Mouse (Mus musculus) layer of hippocampus, postnatal 25 days (tissue): Measurements from ENCODE around the gene Mark2. TPM values are rescaled to one million over a fixed set of nuclear protein-coding genes. Genes with fewer than 3 reads are reported as not detected.

Experiments used
- DNase-seq, 2 experiments: peaks; one replicate each; pipeline ENCODE4 v3.0.0; 2022; ENCODE audit warnings: mixed read lengths in 2 of 2, low spot score in 1 of 2; ENCODE audit errors: extremely low spot score in 1 of 2
- total RNA-seq, 2 experiments: library from RNA; stranded (reverse); gene quantifications; 2 replicates each; pipeline ENCODE4 v1.2.3; 2021

The Mark2 gene
- total RNA-seq, 2 experiments from 2014 or later: 102 to 130 TPM

DNA sequence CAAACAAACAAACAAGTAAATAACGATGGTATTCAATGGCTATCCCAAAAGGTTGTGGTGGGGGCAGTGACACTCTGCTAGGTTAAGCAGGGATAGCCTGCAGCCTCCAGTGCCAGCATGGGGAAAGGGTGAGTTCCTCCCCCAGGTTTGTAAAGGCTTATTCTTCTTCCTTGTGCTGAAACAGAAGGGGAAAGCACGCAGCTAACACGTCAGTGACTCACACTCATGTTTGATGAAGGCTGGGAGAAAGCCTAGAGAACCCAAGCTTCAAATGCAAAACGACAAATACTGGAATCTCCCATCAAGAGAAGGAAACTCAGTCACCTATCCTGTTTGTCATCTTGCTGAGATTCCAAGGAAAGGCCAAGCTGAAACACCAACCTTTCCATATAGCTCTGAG, 6.0 kb downstream of the Mark2 start:
- no peak for DNase-seq

- DNase-seq: no peak
These were observed 7.6 kb downstream of the Mark2 start for GRCm38 (mm10) chr19:7334049-7334448.

- DNase-seq: no peak
These were observed 20.3 kb downstream of the Mark2 start for GRCm38 (mm10) chr19:7321391-7321790.

DNA sequence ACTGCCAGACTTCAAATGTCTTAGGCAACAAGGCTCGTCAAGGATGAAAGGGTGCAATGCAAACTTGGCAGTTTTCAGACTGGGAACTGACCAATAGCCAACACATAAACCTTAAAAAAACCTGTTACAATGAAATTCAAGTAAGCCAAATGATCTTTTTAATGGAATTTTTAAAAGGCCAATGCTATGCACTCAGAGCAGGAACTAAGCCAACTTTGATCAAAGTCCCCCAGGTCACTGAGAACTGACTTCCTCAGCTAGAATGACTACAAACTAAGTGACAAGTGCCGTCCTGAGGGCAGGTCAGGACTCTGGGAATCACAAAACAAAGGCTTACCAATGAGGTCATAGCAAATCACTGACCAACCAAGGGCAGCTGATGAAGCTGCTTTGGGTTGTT, 21.5 kb downstream of the Mark2 start:
- DNase-seq: no peak

GRCm38 (mm10) chr19:7317716-7318115, 23.9 kb downstream of the Mark2 start:
- no peak for DNase-seq

GRCm38 (mm10) chr19:7316822-7317221, 24.8 kb downstream of the Mark2 start:
- no peak for DNase-seq

- DNase-seq: no peak
These were observed 26.1 kb downstream of the Mark2 start for GRCm38 (mm10) chr19:7315587-7315984.

DNA sequence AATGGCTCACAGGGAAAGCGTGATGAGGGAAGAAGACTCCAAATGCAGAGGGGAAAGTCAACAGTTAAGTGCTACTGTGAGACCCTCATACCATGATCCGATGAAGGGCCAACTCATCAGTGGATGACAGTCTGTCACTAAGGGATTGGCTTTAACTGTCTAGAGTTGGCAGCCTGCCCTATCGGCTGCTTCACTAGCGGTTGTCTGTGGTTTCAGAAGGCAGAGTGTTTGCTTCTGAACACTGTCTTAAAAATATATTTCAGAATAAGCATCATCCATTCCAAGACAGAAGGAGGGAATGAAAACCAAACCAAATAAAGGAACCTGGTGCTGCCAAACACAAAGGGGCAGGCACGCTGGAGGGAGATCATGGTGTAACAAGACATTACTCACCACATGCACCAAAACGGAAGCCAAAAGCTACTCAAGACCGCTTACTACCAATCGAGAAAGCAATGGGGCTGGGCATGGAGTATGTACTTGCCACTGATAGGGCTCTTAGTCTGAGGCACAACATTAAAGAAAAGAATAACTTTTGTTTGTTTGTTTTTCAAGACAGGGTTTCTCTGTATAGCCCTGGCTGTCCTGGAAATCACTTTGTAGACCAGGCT, 26.6 kb downstream of the Mark2 start:
- DNase-seq: peak in 1 of 2 experiments; percentile 51

DNA sequence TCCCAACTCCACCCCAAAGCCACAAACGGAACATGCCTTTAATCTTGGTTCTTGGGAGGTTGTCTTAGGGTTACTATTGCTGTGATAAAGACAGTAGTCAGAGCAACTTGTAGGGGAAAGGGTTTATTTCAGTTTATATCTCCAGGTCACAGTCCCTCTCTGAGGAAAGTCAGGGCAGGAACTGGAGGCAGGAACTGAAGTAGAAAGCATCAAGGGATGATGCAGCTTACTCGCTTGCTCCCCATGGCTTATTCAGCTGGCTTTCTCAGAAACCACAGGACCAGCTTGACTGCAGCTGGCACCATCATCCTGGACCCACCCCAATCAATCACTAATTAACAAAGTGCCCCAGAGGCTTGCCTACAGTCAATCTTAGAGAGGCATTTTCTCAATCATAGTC, 28.0 kb downstream of the Mark2 start:
- no peak for DNase-seq

GRCm38 (mm10) chr19:7311306-7311705, 30.4 kb downstream of the Mark2 start:
- DNase-seq: no peak

GRCm38 (mm10) chr19:7310704-7311103, 31.0 kb downstream of the Mark2 start:
- DNase-seq: no peak

DNA sequence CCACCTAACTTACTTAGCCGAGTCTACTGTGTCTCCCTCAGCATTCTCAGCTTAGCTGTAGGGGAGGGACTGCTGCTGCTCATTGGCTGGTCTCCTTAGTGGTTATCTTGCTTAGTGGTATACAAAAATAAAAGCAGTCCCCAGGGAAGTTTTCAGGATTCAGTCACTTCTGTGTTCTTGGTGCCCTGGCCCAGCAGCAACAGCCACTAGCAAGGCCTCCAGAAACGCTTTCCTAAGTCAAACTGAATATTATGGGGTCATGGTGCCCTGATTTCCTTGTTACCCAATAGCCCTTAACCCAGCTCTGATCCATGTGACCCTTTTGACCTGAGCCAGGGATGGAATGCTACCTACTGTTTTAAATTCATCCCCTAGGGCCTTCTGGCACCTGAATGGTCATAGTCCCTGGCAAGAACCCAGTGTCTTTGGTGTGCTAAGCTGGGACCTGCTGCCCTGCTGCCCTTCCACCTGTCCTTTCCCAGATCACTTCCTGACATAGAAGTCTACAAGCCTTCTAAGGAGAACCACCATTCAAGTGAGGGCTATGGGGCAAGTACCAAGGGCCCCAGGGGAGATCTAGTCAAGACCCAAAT, 31.8 kb downstream of the Mark2 start:
- no peak for DNase-seq

- DNase-seq: no peak
These were observed 33.5 kb downstream of the Mark2 start for GRCm38 (mm10) chr19:7307995-7308770.

DNA sequence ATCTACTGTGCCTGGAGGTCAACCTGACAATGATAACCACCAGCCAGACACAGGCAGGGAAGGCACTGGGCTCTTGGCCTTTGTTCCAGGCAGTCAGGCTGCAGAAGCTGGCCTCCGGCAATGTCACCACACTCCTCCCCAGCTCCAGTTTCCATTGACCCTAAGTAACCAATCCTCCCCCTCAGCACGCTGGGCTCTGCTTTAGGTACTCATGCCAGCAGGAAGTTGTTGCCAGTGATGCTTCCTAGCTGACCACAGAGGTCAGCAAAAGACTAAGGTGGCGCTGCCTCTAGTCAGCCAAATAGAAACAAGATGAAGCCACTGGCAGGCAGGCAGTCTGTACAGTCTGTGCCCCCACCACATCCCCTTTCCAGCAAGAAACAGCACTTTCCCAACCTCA, 34.7 kb downstream of the Mark2 start:
- DNase-seq: no peak

DNA sequence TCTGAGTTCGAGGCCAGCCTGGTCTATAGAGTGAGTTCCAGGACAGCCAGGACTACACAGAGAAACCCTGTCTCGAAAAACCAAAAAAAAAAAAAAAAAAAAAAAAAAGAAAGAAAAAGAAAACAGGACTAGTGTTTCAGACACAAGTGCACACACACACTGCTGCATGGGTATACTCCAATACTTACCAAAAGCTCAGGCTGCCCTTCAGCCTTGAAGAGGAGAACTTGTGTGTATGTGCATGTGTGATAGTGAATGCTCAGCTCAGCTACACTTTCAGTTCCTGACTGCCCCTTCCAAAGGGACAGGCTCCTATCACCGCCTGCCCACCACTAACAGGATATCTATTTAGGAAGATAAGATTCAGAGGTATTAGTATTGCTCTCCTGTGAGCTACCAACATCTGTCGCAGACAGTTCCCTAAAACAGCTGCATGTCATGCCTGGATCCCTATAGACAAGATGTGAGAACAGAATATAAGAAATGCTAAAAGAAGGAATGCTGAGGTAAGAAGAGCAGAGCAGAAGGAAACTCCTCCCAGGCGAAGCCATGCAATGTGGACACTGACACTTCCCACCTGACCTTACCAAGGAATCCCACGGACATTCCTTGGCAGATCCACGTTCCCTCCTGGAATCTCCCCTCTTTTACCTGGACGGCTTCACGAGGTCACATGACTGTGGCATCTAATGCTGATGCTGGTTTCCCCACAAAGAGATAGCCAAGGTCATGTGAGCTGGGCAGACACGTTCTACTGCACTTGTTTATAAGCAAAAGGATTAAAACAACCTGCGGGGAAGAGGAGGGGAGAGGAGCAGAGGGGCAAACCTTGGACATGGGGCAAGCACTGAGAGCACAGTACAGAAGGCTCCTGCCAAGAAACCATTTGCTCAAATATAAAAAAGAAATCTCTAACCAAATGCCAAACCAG, 36.0 kb downstream of the Mark2 start:
- no peak for DNase-seq

DNA sequence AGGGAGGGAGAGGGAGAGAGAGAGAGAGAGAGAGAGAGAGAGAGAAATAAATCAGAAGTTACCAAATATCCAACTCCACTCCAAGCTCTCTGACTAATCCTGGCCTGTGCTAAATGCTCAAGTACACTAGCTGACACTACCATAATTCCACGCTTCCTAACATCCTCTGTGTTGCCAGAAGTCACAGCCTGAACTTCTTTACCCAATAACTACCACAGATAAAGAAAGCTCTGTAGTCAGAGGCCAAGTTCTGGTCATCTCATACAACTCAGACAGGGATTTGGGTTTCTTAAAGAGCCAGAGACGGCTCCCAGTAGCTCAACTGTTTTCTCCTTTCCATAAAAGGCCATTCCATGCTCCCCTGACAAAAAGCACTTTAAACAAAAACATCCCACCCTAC, 36.9 kb downstream of the Mark2 start:
- no peak for DNase-seq

DNA sequence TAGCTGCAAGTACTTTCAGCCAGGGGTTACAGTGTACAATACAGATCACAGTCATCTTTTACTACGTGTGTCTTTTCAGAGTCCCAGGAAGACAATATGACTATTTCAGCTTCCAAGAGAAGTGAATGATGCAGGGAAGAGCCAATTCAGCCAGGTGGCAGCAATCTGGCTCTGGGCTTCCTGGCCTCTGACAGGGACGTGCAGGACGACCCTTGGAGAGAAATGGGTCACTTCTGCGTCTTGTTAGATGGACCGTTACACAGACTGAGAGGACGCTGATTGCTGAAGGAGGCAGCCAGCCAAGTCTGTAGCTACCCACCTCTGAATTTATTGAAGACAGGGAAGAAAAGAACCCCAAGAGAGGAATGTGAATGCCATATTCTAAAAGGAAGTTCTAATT, 37.9 kb downstream of the Mark2 start:
- DNase-seq: no peak

DNA sequence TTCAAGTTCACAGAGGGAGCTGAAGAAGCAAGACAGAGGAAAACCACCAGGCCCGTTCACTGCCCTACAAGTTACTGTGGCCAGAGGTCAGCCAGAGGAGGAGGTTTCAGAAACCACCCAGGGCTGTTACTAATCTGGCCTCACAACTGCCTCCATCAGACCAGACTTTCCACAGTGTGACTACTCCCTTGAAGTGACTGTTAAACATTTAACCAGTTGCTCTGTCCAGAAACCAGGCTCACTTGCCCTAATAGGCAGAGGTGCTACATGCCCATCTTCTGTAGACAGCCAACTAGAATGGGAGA, 39.2 kb downstream of the Mark2 start:
- DNase-seq: no peak

DNA sequence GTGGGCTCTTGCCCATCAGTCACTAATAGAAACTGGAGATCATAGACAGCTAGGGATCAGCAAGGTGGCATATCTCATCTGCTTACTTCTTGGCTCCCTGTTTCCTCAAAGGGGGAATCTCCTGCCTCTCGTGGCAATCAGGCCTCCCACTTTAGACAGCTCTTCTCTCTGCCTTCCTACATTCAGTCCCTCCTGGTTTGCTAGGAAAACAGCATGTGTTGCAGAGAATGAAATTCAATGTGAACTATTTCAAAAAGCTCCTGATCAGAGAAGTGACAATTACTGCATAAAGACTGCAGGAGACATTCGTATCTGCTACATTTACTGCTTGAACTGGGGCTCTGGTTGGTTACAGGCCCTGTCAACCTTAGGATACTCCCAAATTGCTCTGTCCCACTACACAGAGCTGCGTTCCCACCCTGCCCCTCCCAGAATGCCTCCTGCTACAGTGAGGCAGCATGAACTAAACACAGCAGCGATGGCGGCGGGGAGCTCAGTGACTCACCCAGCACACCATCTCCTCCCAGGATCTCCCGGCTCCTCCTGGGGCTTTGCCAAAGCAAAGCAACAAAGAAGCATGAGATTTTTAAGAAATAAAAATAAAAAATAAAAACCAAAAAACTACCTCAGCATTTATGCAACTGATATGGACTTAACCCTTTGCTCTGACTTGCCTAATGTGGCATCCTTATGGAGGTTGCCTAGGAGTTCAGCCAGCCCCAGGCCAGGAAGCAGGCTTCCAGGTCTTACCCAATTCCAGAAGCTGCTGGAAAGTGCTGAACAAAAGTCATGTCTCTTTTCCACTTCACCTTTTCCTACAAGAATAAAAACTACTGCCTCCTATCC, 39.8 kb downstream of the Mark2 start:
- no peak for DNase-seq

DNA sequence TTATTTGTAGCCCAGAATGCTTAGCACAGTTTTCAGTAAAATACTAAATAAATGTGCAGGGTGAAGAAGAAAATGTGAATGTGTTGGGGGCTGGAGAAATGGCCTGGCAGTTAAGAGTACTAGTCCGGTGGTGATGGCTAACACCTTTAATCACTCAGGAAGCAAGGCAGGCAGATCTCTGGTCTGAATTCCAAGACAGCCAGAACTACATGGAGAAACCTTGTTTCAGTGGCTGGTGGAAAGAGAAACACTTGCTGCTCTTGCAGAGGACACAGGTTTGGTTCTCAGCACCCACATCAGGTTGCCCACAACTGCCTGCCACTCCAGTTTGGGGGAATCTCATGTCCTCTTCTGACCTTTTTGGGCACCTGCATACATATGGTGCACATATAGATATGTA, 41.6 kb downstream of the Mark2 start:
- no peak for DNase-seq
